Mouse (Mus musculus): ENCODE data around the gene Shisa3.

- TF ChIP-seq CTCF (IDR thresholded peaks at IDR 0.05; ENCODE audit: borderline replicate concordance, extremely low read depth, insufficient read depth, insufficient read length), result no peak
- TF ChIP-seq POLR2A (IDR thresholded peaks at IDR 0.05; ENCODE audit: borderline replicate concordance, extremely low read depth, insufficient read depth, insufficient read length, poor library complexity, severe bottlenecking), result no peak
Measured at GRCm38 (mm10) chr5:67641406-67642120, 33.9 kb downstream of the Shisa3 start.

Measured in brain, embryonic 14.5 days (tissue).